Comparison of ENCODE assay signal across 32 mouse cellular contexts in genomic region chr5:105593630-105594029, GRCm38 (mm10).
"Had no signal": no experiment of that assay in that cellular context is flagged by ENCODE, and none has a peak within 500 bp of the region (broad histone marks: within the 10 kb centered on the region; RNA-seq: fewer than 3 reads in every experiment).

No protein-coding gene starts in this region.

- H3K27ac ChIP-seq: limb, embryonic 10.5 days; limb, embryonic 12.5 days; limb, embryonic 13.5 days; limb, embryonic 15.5 days; liver, embryonic 12.5 days; liver, embryonic 13.5 days; liver, embryonic 14.5 days; liver, embryonic 15.5 days; lung, embryonic 15.5 days; macrophage; midbrain, embryonic 10.5 days; midbrain, embryonic 12.5 days; midbrain, embryonic 13.5 days; midbrain, embryonic 15.5 days; neural tube, embryonic 12.5 days had no signal

- H3K27me3 ChIP-seq: limb, embryonic 12.5 days; limb, embryonic 13.5 days; limb, embryonic 15.5 days; liver, embryonic 12.5 days; liver, embryonic 13.5 days; liver, embryonic 15.5 days; lung, embryonic 15.5 days; megakaryocyte, embryonic 14.5 days; midbrain, embryonic 12.5 days; midbrain, embryonic 13.5 days; midbrain, embryonic 15.5 days; neural tube, embryonic 12.5 days had no signal

- ATAC-seq: liver, embryonic 12.5 days; liver, postnatal 0 days; lung, postnatal 0 days; midbrain, embryonic 13.5 days; midbrain, embryonic 15.5 days; midbrain, embryonic 16.5 days had no signal

- H3K9ac ChIP-seq: limb, embryonic 12.5 days; limb, embryonic 13.5 days; limb, embryonic 15.5 days; liver, embryonic 12.5 days; liver, embryonic 13.5 days; liver, embryonic 14.5 days; liver, embryonic 15.5 days; liver, postnatal 0 days; lung, embryonic 14.5 days; lung, embryonic 15.5 days; midbrain, embryonic 12.5 days; midbrain, embryonic 13.5 days; midbrain, embryonic 15.5 days; neural tube, embryonic 12.5 days had no signal

- H3K4me3 ChIP-seq: limb, embryonic 10.5 days; limb, embryonic 12.5 days; limb, embryonic 13.5 days; limb, embryonic 15.5 days; liver, embryonic 12.5 days; liver, embryonic 13.5 days; liver, embryonic 15.5 days; lung, embryonic 15.5 days; megakaryocyte, embryonic 14.5 days; midbrain, embryonic 10.5 days; midbrain, embryonic 12.5 days; midbrain, embryonic 13.5 days; midbrain, embryonic 15.5 days; myocyte; neural tube, embryonic 12.5 days had no signal

- DNase-seq: left cerebral cortex, postnatal 4 days; liver; liver, embryonic 13.5 days; liver, postnatal 0 days; lung, adult 18-20 months; lung, adult 2 months; lung, embryonic 14.5 days; lung, postnatal 10 days; lung, postnatal 14 days; lung, postnatal 36 days; lung, postnatal 4 days; midbrain, embryonic 14.5 days had no signal

- H3K9me3 ChIP-seq: limb, embryonic 10.5 days; limb, embryonic 12.5 days; limb, embryonic 13.5 days; limb, embryonic 15.5 days; liver, embryonic 12.5 days; liver, embryonic 13.5 days; liver, embryonic 15.5 days; lung, embryonic 15.5 days; megakaryocyte, embryonic 14.5 days; midbrain, embryonic 10.5 days; midbrain, embryonic 12.5 days; midbrain, embryonic 13.5 days; midbrain, embryonic 15.5 days; neural tube, embryonic 12.5 days had no signal

- H3K36me3 ChIP-seq: limb, embryonic 10.5 days; limb, embryonic 12.5 days; limb, embryonic 13.5 days; lung, embryonic 15.5 days; midbrain, embryonic 10.5 days; midbrain, embryonic 12.5 days; midbrain, embryonic 13.5 days; midbrain, embryonic 15.5 days; neural tube, embryonic 12.5 days had no signal

- H3K4me1 ChIP-seq: limb, embryonic 10.5 days; limb, embryonic 12.5 days; limb, embryonic 13.5 days; limb, embryonic 15.5 days; lung, embryonic 15.5 days; midbrain, embryonic 10.5 days; midbrain, embryonic 12.5 days; midbrain, embryonic 13.5 days; midbrain, embryonic 15.5 days; neural tube, embryonic 12.5 days had no signal

- H3K4me2 ChIP-seq: limb, embryonic 12.5 days; limb, embryonic 13.5 days; limb, embryonic 15.5 days; liver, embryonic 11.5 days; liver, embryonic 12.5 days; liver, embryonic 13.5 days; liver, embryonic 15.5 days; lung, embryonic 14.5 days; lung, embryonic 15.5 days; midbrain, embryonic 11.5 days; midbrain, embryonic 12.5 days; midbrain, embryonic 13.5 days; midbrain, embryonic 15.5 days; neural tube, embryonic 12.5 days had no signal
